Mouse (Mus musculus) testis, adult 10 weeks (tissue): ENCODE measurements around the gene Agbl4. TPM values are rescaled to one million over a fixed set of nuclear protein-coding genes. Genes with fewer than 3 reads are reported as not detected.

Experiments
- polyA plus RNA-seq: library from polyadenylated mRNA; stranded (reverse); fragments of 350-450 nt; fragmentation: Illumina TruSeq; extraction: RNeasy Lipid Tissue Mini Kit (QIAGEN cat#74804); gene quantifications from one replicate; pipeline ENCODE4 v1.2.3, GENCODE M21; 2014; ENCODE audit warnings: low read depth, low replicate concordance

The Agbl4 gene
- 106 TPM for polyA plus RNA-seq

DNA sequence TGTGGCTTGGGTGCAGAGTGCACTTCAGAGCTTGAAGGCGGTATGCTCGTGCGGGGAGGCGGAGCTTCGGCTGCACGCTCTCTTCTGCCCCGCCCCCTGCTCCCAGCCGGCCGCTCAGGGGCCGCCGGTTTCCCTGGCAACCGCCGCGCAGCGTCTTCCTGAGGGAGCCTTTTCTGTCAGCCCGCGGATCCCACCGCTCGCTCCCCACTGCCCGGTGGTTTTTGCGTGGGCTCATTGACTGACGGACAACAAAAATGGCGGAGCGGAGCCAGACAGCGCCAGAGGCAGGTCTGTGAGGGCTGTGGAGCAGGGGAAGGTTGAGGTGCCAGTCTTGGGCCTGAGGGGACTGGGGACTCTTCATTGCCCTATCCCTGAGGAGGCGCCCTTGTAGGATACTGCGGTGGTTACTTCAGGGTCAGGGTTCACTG lies at the start of gene Agbl4:
TSS of gene Agbl4 (plus strand) at position 44 of the 428 bp plus-strand sequence.

GRCm38 (mm10) chr4:110351178-110352000 lies 46.1 kb upstream of the Agbl4 start, which contains the start of gene Elavl4:
Gene Elavl4 (minus strand): TSS chr4:110351909.

GRCm38 (mm10) chr4:111414818-111415488 lies 1017.5 kb downstream of the Agbl4 start, which contains the start of gene Bend5:
Gene Bend5 (plus strand): TSS chr4:111415006.

Other genes starting within 250 kb of the Agbl4 start
- 4.1 TPM for gene Elavl4, start 45.8 kb upstream of the Agbl4 start, polyA plus RNA-seq